Mouse (Mus musculus): ENCODE measurements around the gene Nt5m. TPM values are rescaled to one million over a fixed set of nuclear protein-coding genes. Genes with fewer than 3 reads are reported as not detected.

Gene Nt5m
- polyA plus RNA-seq, 1 experiment from 2014 or later = 42.6 TPM

DNA sequence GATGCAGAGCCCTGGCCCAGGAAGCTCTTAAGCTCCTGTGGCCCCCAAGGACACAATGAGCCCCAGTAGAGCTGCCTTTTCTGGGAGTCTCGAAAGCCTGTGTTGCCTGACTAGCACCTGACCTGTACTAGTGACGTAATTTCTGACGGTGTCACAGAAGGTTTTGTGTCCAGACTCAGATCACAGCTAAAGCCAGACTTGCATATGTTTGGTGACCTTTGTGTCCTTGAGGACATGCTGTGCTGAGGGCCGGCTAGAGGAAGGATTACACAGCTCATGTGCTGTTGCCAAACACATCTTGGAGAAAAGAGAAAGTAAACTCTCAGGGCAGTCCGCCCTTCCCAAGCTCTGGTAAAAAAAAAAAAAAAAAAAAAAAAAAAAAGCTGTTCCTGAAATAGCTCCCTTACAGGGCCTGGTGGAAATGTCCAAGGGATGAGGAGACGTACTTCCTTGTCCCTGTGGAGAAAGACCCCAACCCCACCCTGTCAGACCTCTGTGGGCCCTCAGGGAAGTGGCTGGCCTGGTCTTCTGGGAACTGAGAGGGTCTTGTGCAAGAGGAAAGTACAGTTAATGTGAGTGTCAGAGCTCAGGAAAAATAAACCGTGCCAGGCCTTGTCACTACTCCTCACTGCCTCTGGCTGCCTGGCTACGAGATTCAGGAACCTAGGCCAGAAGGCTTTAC, 62.9 kb downstream of the Nt5m start:
- H3K4me3 ChIP-seq (ENCODE audit: low read depth, low read length) = no peak overlapping the region
- H3K4me1 ChIP-seq (replicated peaks; ENCODE audit: control insufficient read depth, insufficient read depth, low read length) = no peaks in the 10 kb centered on the region
- no peaks in the 10 kb centered on the region for H3K9me3 ChIP-seq (ENCODE audit: control insufficient read depth, low read length)
- no peak overlapping the region for H3K9ac ChIP-seq (ENCODE audit: low read depth, low read length)
- H3K36me3 ChIP-seq (ENCODE audit: control insufficient read depth, insufficient read depth, low read length) = no peaks in the 10 kb centered on the region
- 66% methylated on average over 8 of the region's 8 CpGs for WGBS
- no peak for ATAC-seq (ENCODE audit: low FRiP score)
- DNase-seq (ENCODE audit: low spot score) = no peak
- H3K27ac ChIP-seq (ENCODE audit: low read depth, low read length) = no peak overlapping the region
- H3K27me3 ChIP-seq (ENCODE audit: control insufficient read depth, insufficient read depth, low read length) = no peaks in the 10 kb centered on the region
- no peak overlapping the region for H3K4me2 ChIP-seq (replicated peaks; ENCODE audit: low read depth, low read length)

DNA sequence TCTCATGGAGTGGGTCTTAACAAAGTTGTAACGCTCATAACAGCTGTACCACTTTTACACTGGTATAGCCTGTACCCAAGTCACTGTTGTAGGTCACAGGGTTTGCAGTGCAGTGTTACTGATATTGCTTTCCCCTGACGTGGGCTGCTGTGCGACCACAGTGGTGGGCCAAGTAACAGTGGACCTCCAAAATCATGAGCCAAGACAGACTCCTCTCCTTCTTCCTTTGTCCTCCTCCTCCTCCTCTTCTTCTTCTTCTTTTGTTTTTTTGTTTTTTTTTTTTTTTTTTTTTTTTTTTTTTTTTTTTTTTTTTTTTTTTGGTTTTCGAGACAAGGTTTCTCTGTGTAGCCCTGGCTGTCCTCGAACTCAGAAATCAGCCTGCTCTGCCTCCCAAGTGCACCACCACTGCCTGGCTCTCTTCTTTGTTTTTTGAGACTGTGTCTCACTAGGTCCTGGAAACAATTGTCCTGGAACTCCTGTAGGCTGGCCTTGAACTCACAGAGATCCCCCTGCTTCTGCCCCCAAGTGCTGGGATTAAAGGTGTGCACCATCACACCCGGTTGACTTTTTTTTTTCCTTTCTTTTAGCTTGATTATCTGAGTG, 67.4 kb downstream of the Nt5m start:
- H3K9ac ChIP-seq (ENCODE audit: low read depth, low read length) = no peak overlapping the region
- no peaks in the 10 kb centered on the region for H3K4me1 ChIP-seq (replicated peaks; ENCODE audit: control insufficient read depth, insufficient read depth, low read length)
- H3K4me3 ChIP-seq (ENCODE audit: low read depth, low read length) = no peak overlapping the region
- no peak overlapping the region for H3K27ac ChIP-seq (ENCODE audit: low read depth, low read length)
- ATAC-seq (ENCODE audit: low FRiP score) = no peak
- H3K4me2 ChIP-seq (replicated peaks; ENCODE audit: low read depth, low read length) = no peak overlapping the region
- 89% methylated on average over 6 of the region's 6 CpGs for WGBS
- H3K9me3 ChIP-seq (ENCODE audit: control insufficient read depth, low read length) = no peaks in the 10 kb centered on the region
- H3K36me3 ChIP-seq (ENCODE audit: control insufficient read depth, insufficient read depth, low read length) = no peaks in the 10 kb centered on the region
- no peak for DNase-seq (ENCODE audit: low spot score)
- H3K27me3 ChIP-seq (ENCODE audit: control insufficient read depth, insufficient read depth, low read length) = no peaks in the 10 kb centered on the region

DNA sequence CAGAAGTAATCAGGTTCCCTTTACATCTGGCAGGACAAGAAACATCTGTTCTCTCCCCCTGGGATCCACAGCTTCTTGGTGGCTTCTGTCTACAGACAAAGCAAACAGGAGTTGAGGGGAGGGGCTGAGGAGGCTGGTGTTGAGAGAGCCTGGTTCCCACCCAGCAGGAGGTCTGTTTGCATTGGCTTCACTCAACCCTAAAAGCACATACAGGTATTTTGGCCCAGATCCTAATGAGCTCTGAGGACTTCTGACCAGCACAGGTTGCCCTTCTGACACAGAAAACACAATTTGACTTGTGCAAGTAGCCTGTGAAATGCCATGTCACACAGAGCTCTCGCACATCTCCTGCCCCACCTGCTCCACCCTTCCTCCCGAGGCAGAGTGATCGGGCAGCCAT, 69.2 kb downstream of the Nt5m start:
- WGBS = 63% methylated on average over 3 of the region's 3 CpGs
- no peak overlapping the region for H3K9ac ChIP-seq (ENCODE audit: low read depth, low read length)
- DNase-seq (ENCODE audit: low spot score) (no peak), ATAC-seq (ENCODE audit: low FRiP score) (no peak)
- H3K27me3 ChIP-seq (ENCODE audit: control insufficient read depth, insufficient read depth, low read length) = no peaks in the 10 kb centered on the region
- no peaks in the 10 kb centered on the region for H3K9me3 ChIP-seq (ENCODE audit: control insufficient read depth, low read length)
- no peak overlapping the region for H3K4me2 ChIP-seq (replicated peaks; ENCODE audit: low read depth, low read length)
- no peak overlapping the region for H3K27ac ChIP-seq (ENCODE audit: low read depth, low read length)
- H3K4me3 ChIP-seq (ENCODE audit: low read depth, low read length) = no peak overlapping the region
- no peaks in the 10 kb centered on the region for H3K4me1 ChIP-seq (replicated peaks; ENCODE audit: control insufficient read depth, insufficient read depth, low read length)
- H3K36me3 ChIP-seq (ENCODE audit: control insufficient read depth, insufficient read depth, low read length) = no peaks in the 10 kb centered on the region

DNA sequence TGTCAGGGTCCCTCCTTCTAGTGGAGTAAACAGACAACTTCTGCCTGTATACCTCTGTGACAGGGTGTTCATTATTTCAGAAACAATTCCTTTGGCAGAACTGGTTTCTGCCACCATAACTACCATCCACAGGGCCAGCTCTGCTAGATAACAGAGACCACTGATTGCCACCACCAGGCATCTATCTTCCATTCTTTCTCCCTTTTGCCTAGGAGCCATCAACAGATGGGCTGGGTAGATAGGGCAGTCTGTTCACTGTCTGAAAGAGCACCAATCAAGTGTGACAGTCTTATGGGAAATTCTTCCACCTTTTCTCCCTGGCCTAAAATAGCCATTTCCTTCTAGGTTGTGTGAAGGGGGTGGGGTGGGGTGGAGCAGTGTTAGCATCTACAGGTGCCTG, 71.3 kb downstream of the Nt5m start:
- Histone ChIP-seq H3K4me1 (replicated peaks; ENCODE audit: control insufficient read depth, insufficient read depth, low read length) (no peaks in the 10 kb centered on the region), H3K27me3 (ENCODE audit: control insufficient read depth, insufficient read depth, low read length) (no peaks in the 10 kb centered on the region), H3K4me3 (ENCODE audit: low read depth, low read length) (no peak overlapping the region), H3K9me3 (ENCODE audit: control insufficient read depth, low read length) (no peaks in the 10 kb centered on the region), H3K4me2 (replicated peaks; ENCODE audit: low read depth, low read length) (no peak overlapping the region), H3K9ac (ENCODE audit: low read depth, low read length) (no peak overlapping the region), H3K27ac (ENCODE audit: low read depth, low read length) (no peak overlapping the region), H3K36me3 (ENCODE audit: control insufficient read depth, insufficient read depth, low read length) (no peaks in the 10 kb centered on the region)
- DNase-seq (ENCODE audit: low spot score) (no peak), ATAC-seq (ENCODE audit: low FRiP score) (no peak)

DNA sequence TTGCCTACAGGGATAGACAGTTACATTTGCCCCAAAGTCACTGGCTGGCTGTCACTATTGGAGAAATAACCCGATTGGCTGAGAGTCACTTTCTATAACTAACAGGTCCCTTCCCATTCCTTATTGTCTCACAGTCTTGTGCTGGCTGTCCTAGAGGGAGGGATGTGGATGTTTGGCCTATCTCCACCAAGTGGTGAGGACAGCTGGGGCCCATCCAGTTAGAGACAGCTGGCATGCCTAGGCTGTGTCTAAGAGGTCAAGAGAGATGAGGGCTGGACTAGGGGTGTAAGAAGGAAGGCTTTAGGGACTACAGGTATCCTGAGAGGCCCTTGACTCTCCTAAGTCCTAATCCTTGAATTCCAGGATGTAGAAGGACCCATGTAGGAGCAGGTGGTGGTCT, 72.3 kb downstream of the Nt5m start:
- Histone ChIP-seq H3K36me3 (ENCODE audit: control insufficient read depth, insufficient read depth, low read length) (no peaks in the 10 kb centered on the region), H3K9ac (ENCODE audit: low read depth, low read length) (no peak overlapping the region), H3K27ac (ENCODE audit: low read depth, low read length) (no peak overlapping the region), H3K27me3 (ENCODE audit: control insufficient read depth, insufficient read depth, low read length) (no peaks in the 10 kb centered on the region), H3K9me3 (ENCODE audit: control insufficient read depth, low read length) (no peaks in the 10 kb centered on the region), H3K4me1 (replicated peaks; ENCODE audit: control insufficient read depth, insufficient read depth, low read length) (no peaks in the 10 kb centered on the region), H3K4me3 (ENCODE audit: low read depth, low read length) (no peak overlapping the region), H3K4me2 (replicated peaks; ENCODE audit: low read depth, low read length) (no peak overlapping the region)
- WGBS = 86% methylated on average over 1 of the region's 1 CpGs
- ATAC-seq (ENCODE audit: low FRiP score) (no peak), DNase-seq (ENCODE audit: low spot score) (no peak)

DNA sequence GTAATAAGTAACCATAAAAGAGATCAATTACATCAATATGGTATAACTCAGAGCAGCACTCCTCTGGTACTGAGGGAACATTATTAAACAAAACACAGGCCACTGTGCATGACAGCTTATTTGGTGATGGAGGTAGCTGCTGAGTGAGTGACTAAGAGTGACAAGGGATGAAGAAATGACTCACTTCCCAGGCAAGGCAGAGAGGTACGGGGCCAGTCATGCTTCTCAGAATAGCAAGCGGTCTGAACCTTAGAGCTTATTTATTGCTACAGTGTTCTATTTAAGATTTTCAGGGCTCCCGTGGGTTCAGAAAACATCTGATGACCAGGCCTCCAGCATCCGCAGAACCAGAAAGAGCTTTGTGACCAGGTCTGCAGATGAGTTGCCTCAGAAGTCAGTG, 74.5 kb downstream of the Nt5m start:
- no peak for DNase-seq (ENCODE audit: low spot score)
- Histone ChIP-seq H3K27ac (ENCODE audit: low read depth, low read length) (no peak overlapping the region), H3K9ac (ENCODE audit: low read depth, low read length) (no peak overlapping the region), H3K9me3 (ENCODE audit: control insufficient read depth, low read length) (no peaks in the 10 kb centered on the region), H3K4me2 (replicated peaks; ENCODE audit: low read depth, low read length) (no peak overlapping the region), H3K27me3 (ENCODE audit: control insufficient read depth, insufficient read depth, low read length) (no peaks in the 10 kb centered on the region), H3K4me1 (replicated peaks; ENCODE audit: control insufficient read depth, insufficient read depth, low read length) (no peaks in the 10 kb centered on the region), H3K4me3 (ENCODE audit: low read depth, low read length) (no peak overlapping the region), H3K36me3 (ENCODE audit: control insufficient read depth, insufficient read depth, low read length) (no peaks in the 10 kb centered on the region)
- WGBS = 82% methylated on average over 4 of the region's 4 CpGs
- no peak for ATAC-seq (ENCODE audit: low FRiP score)

DNA sequence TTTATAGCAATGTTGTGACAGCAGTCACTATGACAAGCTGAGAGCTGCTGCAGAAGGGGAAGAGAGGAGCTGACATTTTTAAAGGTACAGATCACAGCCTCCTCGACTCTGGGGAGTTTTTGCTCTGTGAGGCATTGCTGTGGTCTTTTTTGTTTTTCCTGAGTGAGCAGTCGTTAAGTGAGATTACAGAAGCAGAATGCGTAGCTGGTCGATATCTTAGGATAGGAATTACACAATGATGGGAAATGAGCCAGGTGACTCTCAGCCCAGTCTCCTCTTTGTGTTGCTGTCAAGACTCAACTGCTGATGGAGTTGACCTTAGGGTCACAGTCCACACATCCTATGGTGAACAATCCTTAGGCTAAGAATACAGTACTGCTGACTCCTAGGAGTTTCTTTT, 78.8 kb downstream of the Nt5m start:
- H3K27me3 ChIP-seq (ENCODE audit: control insufficient read depth, insufficient read depth, low read length) = no peaks in the 10 kb centered on the region
- no peaks in the 10 kb centered on the region for H3K9me3 ChIP-seq (ENCODE audit: control insufficient read depth, low read length)
- DNase-seq (ENCODE audit: low spot score) (no peak), ATAC-seq (ENCODE audit: low FRiP score) (no peak)
- H3K9ac ChIP-seq (ENCODE audit: low read depth, low read length) = no peak overlapping the region
- H3K4me1 ChIP-seq (replicated peaks; ENCODE audit: control insufficient read depth, insufficient read depth, low read length) = no peaks in the 10 kb centered on the region
- no peaks in the 10 kb centered on the region for H3K36me3 ChIP-seq (ENCODE audit: control insufficient read depth, insufficient read depth, low read length)
- H3K4me3 ChIP-seq (ENCODE audit: low read depth, low read length) = no peak overlapping the region
- no peak overlapping the region for H3K27ac ChIP-seq (ENCODE audit: low read depth, low read length)
- no peak overlapping the region for H3K4me2 ChIP-seq (replicated peaks; ENCODE audit: low read depth, low read length)
- 59% methylated on average over 4 of the region's 4 CpGs for WGBS

DNA sequence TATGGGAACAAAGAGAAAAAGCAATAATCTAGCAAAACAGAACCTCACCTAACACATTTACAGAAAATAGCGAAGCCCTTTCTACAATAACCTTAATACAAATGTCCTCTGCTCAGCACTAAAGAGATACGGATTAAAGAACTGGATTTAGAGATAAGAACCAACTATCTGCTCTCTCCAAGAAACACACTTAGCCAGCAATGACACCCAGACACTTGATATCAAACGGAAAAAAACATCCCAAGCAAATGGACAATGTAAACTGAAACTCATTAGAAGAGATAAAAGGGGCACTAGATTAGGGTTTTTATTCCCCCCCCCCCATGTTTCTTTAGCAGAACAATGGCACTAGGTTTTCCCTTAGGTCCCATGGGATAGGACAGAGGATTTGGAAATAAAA, 80.2 kb downstream of the Nt5m start:
- no peaks in the 10 kb centered on the region for H3K36me3 ChIP-seq (ENCODE audit: control insufficient read depth, insufficient read depth, low read length)
- WGBS = 88% methylated on average over 3 of the region's 3 CpGs
- ATAC-seq (ENCODE audit: low FRiP score) (no peak), DNase-seq (ENCODE audit: low spot score) (no peak)
- no peak overlapping the region for H3K4me3 ChIP-seq (ENCODE audit: low read depth, low read length)
- H3K4me2 ChIP-seq (replicated peaks; ENCODE audit: low read depth, low read length) = no peak overlapping the region
- H3K4me1 ChIP-seq (replicated peaks; ENCODE audit: control insufficient read depth, insufficient read depth, low read length) = no peaks in the 10 kb centered on the region
- H3K27ac ChIP-seq (ENCODE audit: low read depth, low read length) = no peak overlapping the region
- H3K9me3 ChIP-seq (ENCODE audit: control insufficient read depth, low read length) = no peaks in the 10 kb centered on the region
- H3K27me3 ChIP-seq (ENCODE audit: control insufficient read depth, insufficient read depth, low read length) = no peaks in the 10 kb centered on the region
- no peak overlapping the region for H3K9ac ChIP-seq (ENCODE audit: low read depth, low read length)

DNA sequence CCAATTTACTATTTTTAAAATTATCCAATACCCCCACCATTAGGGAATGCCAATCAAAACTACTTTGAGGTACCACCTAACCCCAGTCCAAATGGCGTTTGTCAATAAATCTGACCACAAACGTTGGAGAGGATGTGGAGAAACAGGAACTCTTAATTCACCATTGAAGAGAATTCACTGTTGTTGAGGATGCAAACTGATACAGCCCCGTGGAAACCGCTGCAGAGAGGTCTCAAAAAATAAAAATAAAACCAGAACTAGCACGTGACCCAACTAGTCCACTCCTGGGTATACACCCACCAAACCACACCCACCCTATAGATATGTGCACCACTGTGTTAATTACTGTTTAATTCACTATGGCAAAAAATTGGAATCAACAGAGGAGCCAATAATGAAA, 81.1 kb downstream of the Nt5m start:
- no peak for ATAC-seq (ENCODE audit: low FRiP score)
- Histone ChIP-seq H3K4me3 (ENCODE audit: low read depth, low read length) (no peak overlapping the region), H3K4me1 (replicated peaks; ENCODE audit: control insufficient read depth, insufficient read depth, low read length) (no peaks in the 10 kb centered on the region), H3K36me3 (ENCODE audit: control insufficient read depth, insufficient read depth, low read length) (no peaks in the 10 kb centered on the region), H3K27me3 (ENCODE audit: control insufficient read depth, insufficient read depth, low read length) (no peaks in the 10 kb centered on the region), H3K27ac (ENCODE audit: low read depth, low read length) (no peak overlapping the region), H3K4me2 (replicated peaks; ENCODE audit: low read depth, low read length) (no peak overlapping the region), H3K9ac (ENCODE audit: low read depth, low read length) (no peak overlapping the region), H3K9me3 (ENCODE audit: control insufficient read depth, low read length) (no peaks in the 10 kb centered on the region)
- 80% methylated on average over 5 of the region's 5 CpGs for WGBS
- no peak for DNase-seq (ENCODE audit: low spot score)

All from hindbrain, embryonic 11.5 days (tissue).